Mouse (Mus musculus): ENCODE results near the gene Bloc1s4.

The Bloc1s4 gene

DNA sequence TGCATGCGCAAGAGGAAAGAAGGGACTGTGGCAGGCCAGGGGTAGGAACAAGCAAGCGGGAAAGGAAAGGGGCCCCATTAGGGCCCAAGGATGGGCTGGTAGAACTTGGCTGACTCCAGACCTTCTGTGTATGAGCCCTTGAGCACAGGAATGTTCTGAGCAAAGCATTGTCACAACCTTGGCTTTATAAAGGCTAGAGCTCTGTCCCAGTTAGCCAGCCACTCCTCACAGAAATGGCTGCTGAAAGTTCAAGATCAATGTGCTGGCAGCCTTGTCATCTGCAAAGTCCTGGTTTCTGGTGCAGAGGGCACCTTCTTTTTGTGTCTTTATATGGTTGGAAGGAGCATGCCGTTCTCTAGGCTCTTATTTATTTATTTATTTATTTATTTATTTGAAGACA lies 28.8 kb downstream of the Bloc1s4 start:
- ATAC-seq (ENCODE audit: low TSS enrichment) = no peak

DNA sequence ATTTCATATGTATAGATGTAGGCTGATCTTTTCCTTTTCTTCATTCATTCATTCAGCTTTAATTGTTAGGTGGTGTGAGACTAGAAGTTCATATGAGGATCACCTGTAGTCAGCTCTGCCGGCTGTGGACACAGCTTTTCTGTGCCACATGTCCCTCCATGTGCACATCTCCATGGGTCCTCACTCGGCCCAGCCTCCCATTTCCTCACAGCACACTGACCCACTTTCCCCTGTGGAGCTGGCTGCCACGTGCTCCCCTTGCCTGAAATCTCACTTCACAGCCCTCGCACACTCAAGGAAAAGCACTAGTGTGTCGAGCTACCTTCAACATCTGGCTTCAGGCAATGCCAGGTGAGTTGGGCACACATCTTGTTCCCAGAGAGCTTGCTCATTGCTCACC lies 29.3 kb downstream of the Bloc1s4 start:
- ATAC-seq (ENCODE audit: low TSS enrichment) = 0 out of 2 replicates have a peak, but pooled peaks have one; percentile 34

DNA sequence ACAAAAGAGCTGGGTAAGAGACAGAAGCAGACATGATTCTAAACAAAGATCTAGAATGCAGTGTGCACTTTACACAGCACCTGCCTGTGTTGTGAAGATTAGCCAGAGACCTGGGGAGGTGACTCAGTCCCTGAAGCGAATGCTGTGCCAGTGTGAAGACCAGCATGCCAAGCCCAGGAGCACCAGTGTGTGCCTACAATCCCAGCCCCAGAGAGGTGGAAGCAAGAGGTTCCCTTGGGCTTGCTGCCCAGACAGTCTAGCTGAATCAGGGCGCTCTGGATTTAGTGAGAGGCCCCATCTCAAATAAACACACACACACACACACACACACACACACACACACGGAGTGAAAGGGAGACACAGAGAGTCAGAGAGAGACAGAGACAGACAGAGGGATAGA lies 30.6 kb downstream of the Bloc1s4 start:
- no peak for ATAC-seq (ENCODE audit: low TSS enrichment)

DNA sequence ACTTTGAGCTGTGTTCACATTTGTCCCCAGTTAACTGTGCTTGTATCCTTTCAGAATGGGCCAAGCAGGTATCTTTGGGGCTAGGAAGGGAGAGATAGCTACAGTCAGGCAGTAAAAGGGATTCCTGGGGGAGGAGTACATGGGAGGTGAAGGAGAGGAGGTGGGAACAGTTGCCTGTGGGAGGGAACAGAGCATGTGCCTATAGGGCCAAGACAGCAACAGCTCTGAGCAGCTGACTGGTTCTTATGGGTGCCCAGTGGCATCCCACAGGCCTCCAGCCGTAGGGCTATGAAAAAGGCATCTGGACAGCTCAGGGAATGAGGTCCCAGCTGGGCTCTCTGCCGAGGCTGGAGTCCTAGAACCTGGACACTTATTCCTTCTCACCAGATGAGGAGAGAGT lies 31.6 kb downstream of the Bloc1s4 start:
- ATAC-seq (ENCODE audit: low TSS enrichment) = peak; percentile 53; the same call in 1 of the 2 replicates

DNA sequence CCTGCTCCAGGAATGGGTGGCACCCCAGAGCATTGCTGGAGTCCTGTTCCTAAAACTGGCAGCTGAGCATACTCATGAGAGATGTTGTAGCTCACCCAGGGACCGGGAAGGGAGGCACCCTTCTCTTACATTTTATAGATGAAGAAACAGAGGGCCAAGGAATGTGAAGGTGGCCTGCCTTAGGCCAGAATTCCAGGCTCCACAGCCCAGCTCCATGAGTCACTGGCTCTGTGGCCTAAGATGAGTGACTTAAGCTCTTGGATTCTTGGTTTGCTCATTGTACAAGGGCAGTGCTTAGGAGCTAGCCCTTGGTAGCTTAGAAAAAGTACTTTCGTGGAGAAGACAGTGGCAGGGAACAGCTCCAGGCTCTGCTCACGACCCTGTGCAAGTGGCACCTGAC lies 33.6 kb downstream of the Bloc1s4 start:
- ATAC-seq (ENCODE audit: low TSS enrichment) = no peak

DNA sequence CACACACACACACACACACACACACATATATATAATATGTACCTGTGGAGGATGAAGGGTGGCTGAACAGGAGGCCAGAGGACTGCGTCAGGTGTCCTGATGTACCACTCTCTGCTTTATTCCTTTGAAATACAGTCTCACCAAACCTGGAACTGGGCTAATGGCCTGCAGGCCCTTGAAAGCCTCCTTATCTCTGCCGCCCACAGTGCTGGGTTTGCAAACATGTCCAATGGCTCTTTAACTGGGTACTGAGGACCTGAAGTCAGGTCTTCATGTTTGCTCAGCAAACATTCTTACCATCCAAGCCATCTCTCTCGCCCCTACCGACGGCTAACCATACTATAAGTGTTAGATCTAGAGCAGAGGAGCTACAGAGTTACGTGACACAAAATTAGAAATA lies 34.8 kb downstream of the Bloc1s4 start:
- no peak for ATAC-seq (ENCODE audit: low TSS enrichment)

DNA sequence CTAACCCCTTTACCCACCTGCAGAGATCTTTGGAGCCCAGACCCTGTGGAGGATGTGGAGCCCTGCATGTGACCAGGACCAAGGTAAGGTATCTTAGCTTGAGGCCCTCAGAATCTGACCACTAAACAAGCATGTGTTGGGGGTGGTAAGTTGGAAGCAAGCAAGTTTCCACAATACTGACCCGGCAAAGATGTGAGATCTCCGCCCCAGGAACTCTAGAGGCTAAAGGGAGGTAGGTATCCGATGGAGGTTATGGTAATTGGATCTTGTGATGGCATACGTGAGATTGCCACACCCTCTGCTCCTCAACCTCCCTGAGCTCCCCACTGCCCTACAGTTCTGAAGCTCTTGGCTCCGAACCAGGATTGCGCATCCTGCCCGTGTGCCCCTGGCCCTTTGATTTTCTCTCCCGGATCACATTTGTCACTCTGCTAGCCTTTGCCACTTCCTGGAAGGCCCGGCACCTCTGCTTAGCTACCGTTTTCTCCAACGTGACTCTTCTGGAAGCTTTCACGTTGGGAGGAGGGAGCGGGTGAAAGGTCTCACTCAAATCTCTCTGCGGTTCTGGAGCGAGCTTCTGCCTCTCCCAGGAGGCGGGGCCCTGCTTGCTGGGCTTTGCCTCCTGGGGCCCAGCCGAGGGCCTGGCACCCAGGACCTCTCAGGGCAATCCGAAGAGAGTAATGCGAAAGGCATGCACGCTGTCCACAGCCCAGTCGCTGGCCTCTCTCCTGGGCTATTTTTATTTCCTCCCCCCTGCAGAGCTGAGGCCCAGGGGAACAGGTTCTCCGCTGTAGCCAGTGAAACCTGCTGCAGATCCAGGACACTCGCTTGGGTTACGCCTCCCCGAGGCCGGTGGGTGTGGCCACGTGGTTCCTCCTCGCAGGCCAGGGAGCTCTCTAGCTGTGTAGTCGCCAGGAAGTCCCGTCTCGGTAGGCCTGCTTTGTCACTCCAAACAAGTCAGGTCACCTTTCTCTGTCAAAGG lies 35.6 kb downstream of the Bloc1s4 start:
- peak; percentile 62; the same call in 1 of the 2 replicates for ATAC-seq (ENCODE audit: low TSS enrichment)

DNA sequence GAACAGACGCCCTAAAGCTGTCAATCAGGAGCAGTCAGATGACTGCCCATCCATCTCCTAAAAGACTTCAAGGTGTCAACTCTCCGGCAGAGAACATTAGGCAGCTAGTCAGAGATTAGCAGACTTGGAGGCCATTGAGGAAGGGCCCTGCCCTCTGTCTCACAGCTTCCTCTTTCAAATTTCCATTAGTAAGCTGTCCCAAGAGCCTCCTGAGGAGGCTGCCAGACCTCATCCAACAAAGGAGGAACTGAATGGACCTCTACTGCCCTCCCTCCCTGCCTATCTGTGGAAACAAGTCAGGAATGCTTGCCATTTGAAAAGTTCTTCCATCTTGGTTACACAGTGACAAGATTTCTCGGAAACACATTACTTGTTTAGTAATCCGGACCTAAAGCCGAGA lies 36.6 kb downstream of the Bloc1s4 start:
- no peak for ATAC-seq (ENCODE audit: low TSS enrichment)

DNA sequence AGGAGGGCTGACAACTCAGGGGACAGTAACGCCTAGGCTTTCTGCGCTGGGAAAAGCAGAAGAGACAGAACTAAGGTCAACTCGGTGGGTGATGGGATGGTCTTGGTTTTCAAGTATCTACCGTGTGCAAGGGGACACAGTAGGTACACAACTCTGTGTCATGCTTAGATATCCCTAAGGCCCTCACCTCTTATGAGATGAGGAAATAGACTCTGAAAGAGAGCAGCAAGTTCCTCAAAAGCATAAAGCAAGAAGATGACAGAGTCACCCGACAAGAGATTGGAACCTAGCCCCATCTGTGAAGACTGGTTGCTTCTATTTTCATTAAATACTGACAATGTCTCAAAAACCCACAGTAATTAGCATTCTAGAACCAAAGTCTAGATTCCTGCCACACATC lies 42.7 kb downstream of the Bloc1s4 start:
- no peak for ATAC-seq (ENCODE audit: low TSS enrichment)

DNA sequence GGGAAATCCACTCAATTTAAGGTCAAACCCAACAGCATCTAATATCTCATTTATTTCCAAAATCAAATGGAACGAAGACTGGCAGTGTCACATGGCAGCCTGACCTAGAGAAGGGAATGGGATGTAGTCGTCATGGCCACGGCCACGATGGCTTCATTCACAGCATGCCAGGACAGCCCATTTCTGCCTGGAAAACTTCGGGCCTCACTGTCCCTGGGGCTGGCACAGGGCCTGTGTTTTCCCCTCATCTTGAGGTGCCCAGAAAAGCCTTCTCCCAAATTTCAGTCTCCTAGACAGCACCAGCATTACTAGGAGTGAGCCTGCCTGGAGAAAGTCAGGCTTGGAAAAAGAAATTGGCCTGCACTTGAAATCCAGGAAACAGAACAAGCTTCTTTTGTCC lies 43.1 kb downstream of the Bloc1s4 start:
- no peak for ATAC-seq (ENCODE audit: low TSS enrichment)

DNA sequence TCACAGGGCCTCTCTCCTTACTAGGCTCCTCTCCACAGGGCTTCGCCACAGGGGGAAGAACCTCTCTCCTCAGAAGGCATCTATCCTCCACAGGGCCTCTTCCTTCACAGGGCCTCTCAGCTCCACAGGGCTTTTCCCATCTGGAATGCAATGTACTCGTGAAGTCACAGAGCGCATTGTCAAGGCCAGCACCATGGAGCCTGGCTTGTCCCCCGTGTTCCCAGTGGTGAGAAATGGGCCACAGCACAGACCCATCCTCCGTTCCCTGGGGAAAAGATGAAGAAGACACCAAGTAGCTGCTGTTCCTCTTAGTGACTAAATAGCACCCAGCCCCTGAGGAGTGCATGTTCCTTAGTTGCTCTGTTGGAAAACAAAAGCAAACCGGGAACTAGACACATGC lies 43.8 kb downstream of the Bloc1s4 start:
- ATAC-seq (ENCODE audit: low TSS enrichment) = no peak

DNA sequence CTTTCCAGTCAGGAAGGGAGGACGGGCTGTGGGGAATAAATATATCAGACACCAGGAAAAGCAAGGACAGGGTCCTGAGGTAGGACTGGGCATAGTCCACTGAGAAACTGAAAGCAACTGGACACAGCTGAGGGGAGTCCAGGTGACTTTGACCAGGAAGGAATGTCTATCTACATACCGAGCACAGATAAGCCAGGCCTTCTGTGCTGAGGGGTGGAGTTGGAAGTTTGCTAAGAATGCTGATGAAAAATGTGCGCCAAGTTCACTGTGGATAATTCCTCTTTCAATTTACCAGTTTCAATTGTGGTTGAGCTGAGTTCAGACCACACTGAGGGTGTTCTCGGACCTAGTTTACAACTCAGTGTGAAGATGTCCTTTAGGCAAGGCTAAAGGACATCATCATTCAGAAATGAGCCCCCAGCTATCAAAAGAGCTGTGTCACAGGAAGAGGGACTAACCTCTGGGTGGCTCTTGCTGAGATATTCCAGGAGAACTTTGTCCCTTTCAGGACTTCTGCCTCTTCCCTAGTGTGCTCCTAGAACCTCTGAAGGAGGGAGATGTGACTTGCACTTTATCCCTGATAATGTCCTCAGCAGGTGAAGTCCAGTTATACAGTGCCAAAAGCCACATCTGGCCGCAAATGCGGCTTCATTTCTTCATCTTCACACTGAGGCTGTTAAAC lies 47.4 kb downstream of the Bloc1s4 start:
- no peak for ATAC-seq (ENCODE audit: low TSS enrichment)

DNA sequence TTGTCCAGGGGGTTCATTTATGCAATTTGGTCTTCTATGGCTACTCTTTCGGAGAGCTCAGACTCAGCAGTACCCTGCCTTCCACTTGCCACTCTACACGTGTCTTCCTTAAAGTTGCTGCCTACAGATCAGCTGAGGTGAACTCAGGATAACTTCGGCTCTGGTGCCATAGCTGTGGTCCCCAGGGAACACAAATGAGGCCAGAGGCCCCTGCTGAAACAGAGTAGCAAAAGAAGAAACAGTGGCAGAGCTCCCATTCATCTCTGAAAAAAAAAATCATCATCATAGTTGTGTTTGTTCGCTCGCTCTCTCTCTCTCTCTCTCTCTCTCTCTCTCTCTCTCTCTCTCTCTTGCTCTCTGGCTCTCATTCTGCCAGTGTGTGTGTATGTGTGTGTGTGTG lies 49.8 kb downstream of the Bloc1s4 start:
- no peak for ATAC-seq (ENCODE audit: low TSS enrichment)

DNA sequence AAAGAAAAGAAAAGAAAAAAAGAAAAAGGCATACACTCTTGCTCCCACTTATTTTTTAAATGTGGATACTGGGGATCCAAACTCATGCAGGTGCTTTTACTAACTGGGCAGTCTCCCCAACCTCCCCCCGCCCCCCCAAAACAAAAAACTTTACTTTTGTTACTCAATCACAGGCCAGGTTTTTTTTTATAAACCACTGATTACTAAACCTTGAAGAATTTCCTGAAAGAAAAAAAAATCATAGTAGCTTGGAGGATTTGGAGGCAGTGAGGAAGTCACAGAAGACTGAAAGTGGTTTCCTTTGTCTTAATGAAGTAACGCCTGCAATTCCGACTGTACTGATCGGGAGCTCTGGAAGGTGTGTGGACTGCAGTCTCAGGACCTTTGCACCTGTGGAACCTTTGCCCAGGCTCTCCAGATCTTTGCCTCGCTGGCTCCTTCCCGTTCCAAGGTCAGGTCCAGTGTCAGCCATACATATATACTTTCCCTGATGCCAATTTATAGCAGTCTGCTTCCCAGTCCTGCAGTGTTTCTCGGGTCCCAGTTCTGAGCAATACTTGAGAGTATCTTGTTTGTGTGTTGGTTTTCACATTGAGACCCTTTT lies 50.3 kb downstream of the Bloc1s4 start:
- no peak for ATAC-seq (ENCODE audit: low TSS enrichment)

Data from frontal cortex, adult (tissue).